Mouse (Mus musculus): Measurements from ENCODE around the gene Hcrtr1.

Gene Hcrtr1

GRCm38 (mm10) chr4:130167814-130168213 is 28.7 kb upstream of the Hcrtr1 start:
- DNase-seq (ENCODE audit: low read depth): no peak

GRCm38 (mm10) chr4:130167321-130167720 is 28.2 kb upstream of the Hcrtr1 start:
- DNase-seq (ENCODE audit: low read depth): no peak

- DNase-seq (ENCODE audit: low read depth): no peak
Measured at GRCm38 (mm10) chr4:130166592-130166991, 27.4 kb upstream of the Hcrtr1 start.

GRCm38 (mm10) chr4:130166061-130166460 is 26.9 kb upstream of the Hcrtr1 start:
- no peak for DNase-seq (ENCODE audit: low read depth)

- DNase-seq (ENCODE audit: low read depth): no peak
Measured at GRCm38 (mm10) chr4:130164121-130164520, 25.0 kb upstream of the Hcrtr1 start.

- no peak for DNase-seq (ENCODE audit: low read depth)
Measured at GRCm38 (mm10) chr4:130163391-130163861, 24.3 kb upstream of the Hcrtr1 start.

- no peak for DNase-seq (ENCODE audit: low read depth)
Measured at GRCm38 (mm10) chr4:130161349-130161748, 22.2 kb upstream of the Hcrtr1 start.

GRCm38 (mm10) chr4:130156812-130157371 is 17.7 kb upstream of the Hcrtr1 start:
- no peak for DNase-seq (ENCODE audit: low read depth)

- peak; percentile 88 for DNase-seq (ENCODE audit: low read depth)
Measured at GRCm38 (mm10) chr4:130154250-130154649, 15.1 kb upstream of the Hcrtr1 start.

GRCm38 (mm10) chr4:130148405-130148804 is 9.2 kb upstream of the Hcrtr1 start:
- no peak for DNase-seq (ENCODE audit: low read depth)

GRCm38 (mm10) chr4:130141786-130142185 is 2.6 kb upstream of the Hcrtr1 start:
- no peak for DNase-seq (ENCODE audit: low read depth)

- DNase-seq (ENCODE audit: low read depth): peak; percentile 55
Measured at GRCm38 (mm10) chr4:130140992-130141402, 1.8 kb upstream of the Hcrtr1 start.

GRCm38 (mm10) chr4:130138441-130139213 is 532 bp downstream of the Hcrtr1 start:
- peak; percentile 90 for DNase-seq (ENCODE audit: low read depth)

GRCm38 (mm10) chr4:130133399-130133798 is 5.8 kb downstream of the Hcrtr1 start:
- no peak for DNase-seq (ENCODE audit: low read depth)

GRCm38 (mm10) chr4:130131448-130132105 is 7.6 kb downstream of the Hcrtr1 start:
- DNase-seq (ENCODE audit: low read depth): peak; percentile 70

GRCm38 (mm10) chr4:130130641-130131350 is 8.4 kb downstream of the Hcrtr1 start:
- no peak for DNase-seq (ENCODE audit: low read depth)

GRCm38 (mm10) chr4:130130082-130130481 is 9.1 kb downstream of the Hcrtr1 start:
- no peak for DNase-seq (ENCODE audit: low read depth)

- DNase-seq (ENCODE audit: low read depth): peak; percentile 63
Measured at GRCm38 (mm10) chr4:130128907-130129306, 10.3 kb downstream of the Hcrtr1 start.

GRCm38 (mm10) chr4:130125935-130126334 is 13.2 kb downstream of the Hcrtr1 start:
- peak; percentile 57 for DNase-seq (ENCODE audit: low read depth)

GRCm38 (mm10) chr4:130125164-130125563 is 14.0 kb downstream of the Hcrtr1 start:
- peak; percentile 58 for DNase-seq (ENCODE audit: low read depth)

GRCm38 (mm10) chr4:130124110-130124509 is 15.0 kb downstream of the Hcrtr1 start:
- no peak for DNase-seq (ENCODE audit: low read depth)

- peak; percentile 90 for DNase-seq (ENCODE audit: low read depth)
Measured at GRCm38 (mm10) chr4:130123020-130123419, 16.1 kb downstream of the Hcrtr1 start.

Data from NIH3T3 (cell line).